Mouse (Mus musculus) forebrain, embryonic 14.5 days (tissue): ENCODE results near the gene Ccdc85b. TPM values are rescaled to one million over a fixed set of nuclear protein-coding genes. Genes with fewer than 3 reads are reported as not detected.
"Not testable (repeated sequence)": the region's sequence is repeated elsewhere in the genome, so short reads cannot be mapped to it uniquely, and the experiment has no call there.

Experiments
- ATAC-seq: fragments of 200-750 bp; cut with Nextera tagmentation; 2 replicates; pipeline ENCODE4 v1.8.0; 2017; ENCODE audit warnings: mild to moderate bottlenecking, moderate library complexity
- DNase-seq: peaks from one replicate; pipeline ENCODE4 v3.0.0-alpha.2; 2015; ENCODE audit warnings: low spot score
- H3K27ac ChIP-seq: fragments of 300-500 bp; sonication (generic); 2 replicates; pipeline ENCODE4 v1.5.1; 2014; ENCODE audit warnings: low read depth, mild to moderate bottlenecking, control low read depth, low read length, moderate library complexity
- H3K27me3 ChIP-seq: fragments of 300-500 bp; sonication (generic); replicated peaks from 2 replicates; pipeline ENCODE4 v1.6.1; 2014; ENCODE audit warnings: low read length, control low read depth, mixed read lengths; ENCODE audit not compliant: control insufficient read depth, insufficient read depth
- H3K36me3 ChIP-seq: fragments of 300-500 bp; sonication (generic); 2 replicates; pipeline ENCODE4 v1.6.1; 2014; ENCODE audit warnings: low read length, control low read depth; ENCODE audit not compliant: control insufficient read depth, insufficient read depth
- H3K4me1 ChIP-seq: fragments of 300-500 bp; sonication (generic); 2 replicates; pipeline ENCODE4 v1.6.1; 2014; ENCODE audit warnings: antibody characterized with exemption, low read length, control low read depth; ENCODE audit not compliant: control insufficient read depth, insufficient read depth
- H3K4me2 ChIP-seq: fragments of 300-500 bp; sonication (generic); 2 replicates; pipeline ENCODE4 v1.6.1; 2014; ENCODE audit warnings: mild to moderate bottlenecking, control low read depth, low read length
- H3K4me3 ChIP-seq: fragments of 300-500 bp; sonication (generic); 2 replicates; pipeline ENCODE4 v1.5.1; 2014; ENCODE audit warnings: low read depth, low read length, control low read depth
- H3K9ac ChIP-seq: fragments of 300-500 bp; sonication (generic); 2 replicates; pipeline ENCODE4 v1.6.1; 2014; ENCODE audit warnings: mild to moderate bottlenecking, low read length, control low read depth, moderate library complexity
- H3K9me3 ChIP-seq: fragments of 300-500 bp; sonication (generic); replicated peaks from 2 replicates; pipeline ENCODE4 v1.6.1; 2016; ENCODE audit warnings: low read length, control low read depth, mixed read lengths; ENCODE audit not compliant: control insufficient read depth
- WGBS: fragments of 180-500 bp; shearing (Covaris S2); extraction: QIAGEN DNeasy Blood & Tissue Kit; methylation state at CpG from one replicate; pipeline ENCODE4 v1.1.7; 2014; 5-methylcytosine and 5-hydroxymethylcytosine counted together
- polyA plus RNA-seq: library from polyadenylated mRNA; unstranded; fragments of >200 nt; fragmentation: Nextera tagmentation; extraction: Ambion mirVana; gene quantifications from 2 replicates; pipeline ENCODE4 v1.2.1, GENCODE M21; 2014

Ccdc85b gene
- polyA plus RNA-seq, 1 experiment from 2014 or later, result 5.9 TPM

DNA sequence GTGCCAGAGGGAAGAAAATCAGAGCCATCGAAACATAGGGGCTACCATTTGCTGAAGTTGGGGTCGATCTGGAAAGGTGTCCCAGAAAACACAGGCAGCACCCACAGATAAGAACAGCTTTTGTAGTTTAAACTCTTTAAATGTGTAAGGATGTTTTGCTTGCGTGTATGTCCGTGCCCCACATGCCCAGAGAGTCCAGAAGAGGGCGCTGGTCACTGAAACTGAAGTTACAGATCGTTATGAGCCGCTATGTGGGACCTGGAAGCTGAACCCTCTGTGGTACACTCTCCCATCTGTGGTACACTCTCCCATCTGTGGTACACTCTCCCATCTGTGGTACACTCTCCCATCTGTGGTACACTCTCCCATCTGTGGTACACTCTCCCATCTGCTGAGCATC, 50.6 kb downstream of the Ccdc85b start:
- 13% methylated on average over 7 of the region's 7 CpGs for WGBS
- peak; percentile 78 for DNase-seq
- no peaks in the 10 kb centered on the region for H3K36me3 ChIP-seq

DNA sequence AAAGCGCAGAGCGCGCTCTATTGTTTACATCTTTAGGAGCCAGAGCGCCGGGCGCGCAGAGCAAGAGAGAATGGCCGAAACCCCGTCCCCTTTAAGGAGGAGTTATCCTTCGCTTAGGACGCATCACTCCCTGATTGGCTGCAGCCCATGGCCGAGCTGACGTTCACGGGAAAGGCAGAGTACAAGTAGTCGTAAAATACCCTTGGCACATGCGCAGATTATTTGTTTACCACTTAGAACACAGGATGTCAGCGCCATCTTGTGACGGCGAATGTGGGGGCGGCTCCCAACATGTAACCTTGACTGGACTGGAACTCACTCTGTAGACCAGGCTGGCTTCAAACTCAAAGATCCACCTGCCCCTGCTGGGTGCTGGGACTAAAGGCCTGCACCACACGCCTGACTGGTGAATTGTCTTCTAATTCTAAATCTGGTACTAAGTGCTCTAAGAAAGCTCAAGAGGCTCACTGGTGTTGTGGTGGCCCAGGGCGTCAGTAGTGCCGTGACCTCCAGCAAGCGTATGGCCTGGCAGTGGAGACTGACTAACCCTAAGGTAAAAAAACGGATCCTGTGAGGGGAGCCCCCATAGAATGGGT, 51.1 kb downstream of the Ccdc85b start:
- Histone ChIP-seq H3K27ac (peak overlapping the region; percentile 79), H3K4me2 (peak overlapping the region; percentile 61), H3K9ac (peak overlapping the region; percentile 70), H3K4me3 (peak overlapping the region; percentile 44)
- H3K36me3 ChIP-seq, H3K27me3 ChIP-seq, H3K4me1 ChIP-seq, H3K9me3 ChIP-seq: not testable (repeated sequence)
- 18% methylated on average over 20 of the region's 25 CpGs for WGBS
- DNase-seq, result peak; percentile 56
- peak; percentile 86 for ATAC-seq

More for the DNA sequence above, 50.6 kb downstream of the Ccdc85b start:
- no peaks in the 10 kb centered on the region for H3K27me3 ChIP-seq
- peak overlapping the region; percentile 70 for H3K9ac ChIP-seq
- H3K9me3 ChIP-seq, result no peaks in the 10 kb centered on the region
- peak; percentile 65 for ATAC-seq
- peak overlapping the region; percentile 61 for H3K4me2 ChIP-seq
- H3K4me3 ChIP-seq, result peak overlapping the region; percentile 44
- H3K27ac ChIP-seq, result peak overlapping the region; percentile 79
- no peaks in the 10 kb centered on the region; the same call in 1 of the 2 replicates for H3K4me1 ChIP-seq

DNA sequence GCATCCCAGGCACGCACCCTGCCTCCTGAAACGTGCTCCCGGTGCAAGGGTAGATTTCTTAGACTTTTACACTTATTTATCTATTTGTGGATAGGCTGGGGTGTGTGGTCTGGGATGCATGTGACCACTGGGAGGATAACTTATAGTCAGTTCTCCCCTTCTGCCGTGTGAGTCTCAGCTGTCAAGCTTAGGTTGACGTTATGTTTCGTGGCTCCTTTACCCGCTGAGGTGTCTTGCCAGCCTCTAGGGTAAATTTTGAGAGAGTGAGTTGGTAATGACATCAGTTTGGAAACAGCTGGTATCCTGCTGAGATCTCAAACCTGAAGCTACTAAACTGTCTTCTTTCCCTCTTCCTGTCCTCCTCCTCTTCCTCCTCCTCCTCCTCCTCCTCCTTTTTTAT, 51.8 kb downstream of the Ccdc85b start:
- no peaks in the 10 kb centered on the region; the same call in 1 of the 2 replicates for H3K4me1 ChIP-seq
- DNase-seq, result peak; percentile 27
- H3K9ac ChIP-seq, result peak overlapping the region; percentile 57
- no peaks in the 10 kb centered on the region for H3K27me3 ChIP-seq
- 31% methylated on average over 7 of the region's 7 CpGs for WGBS
- H3K4me2 ChIP-seq, result peak overlapping the region; percentile 55
- H3K36me3 ChIP-seq, result no peaks in the 10 kb centered on the region
- no peak overlapping the region for H3K27ac ChIP-seq
- no peaks in the 10 kb centered on the region for H3K9me3 ChIP-seq
- ATAC-seq, result no peak
- peak overlapping the region; percentile 28 for H3K4me3 ChIP-seq

Other genes with a start within 250 kb of the Ccdc85b start
- 25.0 and 29.4 TPM in 2 replicates for gene Pacs1, start 184.8 kb downstream of the Ccdc85b start, polyA plus RNA-seq
- gene Sf3b2, start 162.4 kb downstream of the Ccdc85b start, polyA plus RNA-seq, result 298 and 333 TPM in 2 replicates
- 20.9 and 26.3 TPM in 2 replicates for gene Gal3st3, start 159.6 kb downstream of the Ccdc85b start, polyA plus RNA-seq
- not detected in 2 replicates for gene Catsper1, start 122.2 kb downstream of the Ccdc85b start, polyA plus RNA-seq
- gene Cst6, start 108.3 kb downstream of the Ccdc85b start, polyA plus RNA-seq, result 4.0 and 5.6 TPM in 2 replicates
- gene Eif1ad, start 91.2 kb downstream of the Ccdc85b start, polyA plus RNA-seq, result 33.0 and 36.2 TPM in 2 replicates
- 417 and 471 TPM in 2 replicates for gene Banf1, start 90.7 kb downstream of the Ccdc85b start, polyA plus RNA-seq
- gene Sart1, start 69.2 kb downstream of the Ccdc85b start, polyA plus RNA-seq, result 58.3 and 64.2 TPM in 2 replicates
- not detected in 2 replicates for gene Tsga10ip, start 55.4 kb downstream of the Ccdc85b start, polyA plus RNA-seq
- gene Drap1, start 32.9 kb downstream of the Ccdc85b start, polyA plus RNA-seq, result 255 and 263 TPM in 2 replicates
- 36.7 and 46.9 TPM in 2 replicates for gene AI837181, start 32.8 kb downstream of the Ccdc85b start, polyA plus RNA-seq
- gene Fosl1, start 10.3 kb downstream of the Ccdc85b start, polyA plus RNA-seq, result not detected in 2 replicates
- 153 and 167 TPM in 2 replicates for gene Fibp, start 2.7 kb upstream of the Ccdc85b start, polyA plus RNA-seq
- 3.4 and 5.3 TPM in 2 replicates for gene Ctsw, start 10.6 kb upstream of the Ccdc85b start, polyA plus RNA-seq
- gene Efemp2, start 16.1 kb upstream of the Ccdc85b start, polyA plus RNA-seq, result 25.1 and 29.0 TPM in 2 replicates
- gene Mus81, start 30.5 kb upstream of the Ccdc85b start, polyA plus RNA-seq, result 51.8 and 57.1 TPM in 2 replicates
- 4,491 and 4,757 TPM in 2 replicates for gene Cfl1, start 32.6 kb upstream of the Ccdc85b start, polyA plus RNA-seq
- gene 1700020D05Rik, start 45.9 kb upstream of the Ccdc85b start, polyA plus RNA-seq, result 0.28 TPM in 1 of 2 replicates, not detected in the other
- 55.3 and 73.2 TPM in 2 replicates for gene Snx32, start 52.6 kb upstream of the Ccdc85b start, polyA plus RNA-seq
- gene Ovol1, start 102.8 kb upstream of the Ccdc85b start, polyA plus RNA-seq, result 0.16 TPM in 1 of 2 replicates, not detected in the other
- gene Ap5b1, start 110.1 kb upstream of the Ccdc85b start, polyA plus RNA-seq, result 1.5 and 1.6 TPM in 2 replicates
- gene Rnaseh2c, start 144.0 kb upstream of the Ccdc85b start, polyA plus RNA-seq, result 85.7 and 95.8 TPM in 2 replicates
- gene Kat5, start 152.3 kb upstream of the Ccdc85b start, polyA plus RNA-seq, result 43.7 and 49.7 TPM in 2 replicates
- 29.8 and 35.8 TPM in 2 replicates for gene Rela, start 179.6 kb upstream of the Ccdc85b start, polyA plus RNA-seq
- 9.2 and 10.2 TPM in 2 replicates for gene Sipa1, start 205.8 kb upstream of the Ccdc85b start, polyA plus RNA-seq
- gene Map3k11, start 230.8 kb upstream of the Ccdc85b start, polyA plus RNA-seq, result 9.2 and 11.8 TPM in 2 replicates
- gene Pcnx3, start 231.0 kb upstream of the Ccdc85b start, polyA plus RNA-seq, result 20.9 and 24.6 TPM in 2 replicates
- gene Kcnk7, start 246.5 kb upstream of the Ccdc85b start, polyA plus RNA-seq, result 0.17 TPM in 1 of 2 replicates, not detected in the other